Mouse (Mus musculus): ENCODE measurements around the gene Dnah11. TPM values are rescaled to one million over a fixed set of nuclear protein-coding genes. Genes with fewer than 3 reads are reported as not detected.

Gene Dnah11
- polyA plus RNA-seq, 1 experiment from 2014 or later, result 0.19 TPM

GRCm38 (mm10) chr12:118104520-118104919, 94.3 kb downstream of the Dnah11 start:
- H3K4me2 ChIP-seq (ENCODE audit: low read length), result no peak overlapping the region
- H3K27me3 ChIP-seq (ENCODE audit: control insufficient read depth, insufficient read depth, low read depth, low read length), result no peaks in the 10 kb centered on the region
- no peak overlapping the region for H3K27ac ChIP-seq (ENCODE audit: low read length)
- WGBS, result 67% methylated on average over 4 of the region's 4 CpGs
- H3K9ac ChIP-seq (ENCODE audit: low read depth, low read length), result no peak overlapping the region
- no peak for ATAC-seq
- no peaks in the 10 kb centered on the region for H3K4me1 ChIP-seq (ENCODE audit: control insufficient read depth, insufficient read depth, low read length)
- H3K9me3 ChIP-seq (replicated peaks; ENCODE audit: control insufficient read depth, low read length, poor library complexity, severe bottlenecking), result no peaks in the 10 kb centered on the region
- no peaks in the 10 kb centered on the region for H3K36me3 ChIP-seq (ENCODE audit: control insufficient read depth, insufficient read depth, low read length)
- no peak overlapping the region for H3K4me3 ChIP-seq (ENCODE audit: low read depth, low read length)

GRCm38 (mm10) chr12:118099694-118100093, 99.1 kb downstream of the Dnah11 start:
- WGBS, result 46% methylated on average over 5 of the region's 5 CpGs
- Histone ChIP-seq H3K4me1 (ENCODE audit: control insufficient read depth, insufficient read depth, low read length) (no peaks in the 10 kb centered on the region), H3K27ac (ENCODE audit: low read length) (no peak overlapping the region), H3K4me3 (ENCODE audit: low read depth, low read length) (no peak overlapping the region), H3K9me3 (replicated peaks; ENCODE audit: control insufficient read depth, low read length, poor library complexity, severe bottlenecking) (no peaks in the 10 kb centered on the region), H3K36me3 (ENCODE audit: control insufficient read depth, insufficient read depth, low read length) (no peaks in the 10 kb centered on the region), H3K9ac (ENCODE audit: low read depth, low read length) (no peak overlapping the region), H3K27me3 (ENCODE audit: control insufficient read depth, insufficient read depth, low read depth, low read length) (no peaks in the 10 kb centered on the region), H3K4me2 (ENCODE audit: low read length) (no peak overlapping the region)
- ATAC-seq, result no peak

GRCm38 (mm10) chr12:118098257-118098656, 100.6 kb downstream of the Dnah11 start:
- Histone ChIP-seq H3K27me3 (ENCODE audit: control insufficient read depth, insufficient read depth, low read depth, low read length) (no peaks in the 10 kb centered on the region), H3K4me1 (ENCODE audit: control insufficient read depth, insufficient read depth, low read length) (no peaks in the 10 kb centered on the region), H3K27ac (ENCODE audit: low read length) (no peak overlapping the region), H3K9ac (ENCODE audit: low read depth, low read length) (no peak overlapping the region), H3K9me3 (replicated peaks; ENCODE audit: control insufficient read depth, low read length, poor library complexity, severe bottlenecking) (no peaks in the 10 kb centered on the region), H3K4me2 (ENCODE audit: low read length) (no peak overlapping the region), H3K36me3 (ENCODE audit: control insufficient read depth, insufficient read depth, low read length) (no peaks in the 10 kb centered on the region), H3K4me3 (ENCODE audit: low read depth, low read length) (no peak overlapping the region)
- ATAC-seq, result no peak
- WGBS, result 92% methylated on average over 3 of the region's 3 CpGs

GRCm38 (mm10) chr12:118094946-118095345, 103.9 kb downstream of the Dnah11 start:
- no peak overlapping the region for H3K4me2 ChIP-seq (ENCODE audit: low read length)
- H3K36me3 ChIP-seq (ENCODE audit: control insufficient read depth, insufficient read depth, low read length), result no peaks in the 10 kb centered on the region
- H3K4me1 ChIP-seq (ENCODE audit: control insufficient read depth, insufficient read depth, low read length), result no peaks in the 10 kb centered on the region
- no peaks in the 10 kb centered on the region for H3K27me3 ChIP-seq (ENCODE audit: control insufficient read depth, insufficient read depth, low read depth, low read length)
- no peak overlapping the region for H3K27ac ChIP-seq (ENCODE audit: low read length)
- H3K9ac ChIP-seq (ENCODE audit: low read depth, low read length), result no peak overlapping the region
- ATAC-seq, result no peak
- no peaks in the 10 kb centered on the region for H3K9me3 ChIP-seq (replicated peaks; ENCODE audit: control insufficient read depth, low read length, poor library complexity, severe bottlenecking)
- H3K4me3 ChIP-seq (ENCODE audit: low read depth, low read length), result no peak overlapping the region
- WGBS, result 90% methylated on average over 4 of the region's 4 CpGs

- no peak overlapping the region for H3K9ac ChIP-seq (ENCODE audit: low read depth, low read length)
- 81% methylated on average over 1 of the region's 1 CpGs for WGBS
- no peaks in the 10 kb centered on the region for H3K27me3 ChIP-seq (ENCODE audit: control insufficient read depth, insufficient read depth, low read depth, low read length)
- no peaks in the 10 kb centered on the region for H3K36me3 ChIP-seq (ENCODE audit: control insufficient read depth, insufficient read depth, low read length)
- no peak overlapping the region for H3K4me3 ChIP-seq (ENCODE audit: low read depth, low read length)
- no peaks in the 10 kb centered on the region for H3K4me1 ChIP-seq (ENCODE audit: control insufficient read depth, insufficient read depth, low read length)
- H3K9me3 ChIP-seq (replicated peaks; ENCODE audit: control insufficient read depth, low read length, poor library complexity, severe bottlenecking), result no peaks in the 10 kb centered on the region
- no peak overlapping the region for H3K4me2 ChIP-seq (ENCODE audit: low read length)
- no peak overlapping the region for H3K27ac ChIP-seq (ENCODE audit: low read length)
- no peak for ATAC-seq
These were observed 113.6 kb downstream of the Dnah11 start for GRCm38 (mm10) chr12:118085291-118085690.

- no peaks in the 10 kb centered on the region for H3K36me3 ChIP-seq (ENCODE audit: control insufficient read depth, insufficient read depth, low read length)
- 80% methylated on average over 3 of the region's 3 CpGs for WGBS
- H3K4me3 ChIP-seq (ENCODE audit: low read depth, low read length), result no peak overlapping the region
- no peaks in the 10 kb centered on the region for H3K4me1 ChIP-seq (ENCODE audit: control insufficient read depth, insufficient read depth, low read length)
- no peak overlapping the region for H3K4me2 ChIP-seq (ENCODE audit: low read length)
- no peaks in the 10 kb centered on the region for H3K27me3 ChIP-seq (ENCODE audit: control insufficient read depth, insufficient read depth, low read depth, low read length)
- H3K27ac ChIP-seq (ENCODE audit: low read length), result no peak overlapping the region
- ATAC-seq, result no peak
- H3K9me3 ChIP-seq (replicated peaks; ENCODE audit: control insufficient read depth, low read length, poor library complexity, severe bottlenecking), result no peaks in the 10 kb centered on the region
- no peak overlapping the region for H3K9ac ChIP-seq (ENCODE audit: low read depth, low read length)
These were observed 114.0 kb downstream of the Dnah11 start for GRCm38 (mm10) chr12:118084806-118085205.

GRCm38 (mm10) chr12:118084134-118084533, 114.7 kb downstream of the Dnah11 start:
- H3K9me3 ChIP-seq (replicated peaks; ENCODE audit: control insufficient read depth, low read length, poor library complexity, severe bottlenecking), result no peaks in the 10 kb centered on the region
- no peak overlapping the region for H3K9ac ChIP-seq (ENCODE audit: low read depth, low read length)
- 67% methylated on average over 5 of the region's 5 CpGs for WGBS
- H3K27me3 ChIP-seq (ENCODE audit: control insufficient read depth, insufficient read depth, low read depth, low read length), result no peaks in the 10 kb centered on the region
- no peaks in the 10 kb centered on the region for H3K4me1 ChIP-seq (ENCODE audit: control insufficient read depth, insufficient read depth, low read length)
- ATAC-seq, result no peak
- H3K27ac ChIP-seq (ENCODE audit: low read length), result no peak overlapping the region
- no peak overlapping the region for H3K4me2 ChIP-seq (ENCODE audit: low read length)
- no peak overlapping the region for H3K4me3 ChIP-seq (ENCODE audit: low read depth, low read length)
- H3K36me3 ChIP-seq (ENCODE audit: control insufficient read depth, insufficient read depth, low read length), result no peaks in the 10 kb centered on the region

- ATAC-seq, result no peak
- H3K9me3 ChIP-seq (replicated peaks; ENCODE audit: control insufficient read depth, low read length, poor library complexity, severe bottlenecking), result no peaks in the 10 kb centered on the region
- H3K9ac ChIP-seq (ENCODE audit: low read depth, low read length), result no peak overlapping the region
- H3K4me2 ChIP-seq (ENCODE audit: low read length), result no peak overlapping the region
- H3K4me3 ChIP-seq (ENCODE audit: low read depth, low read length), result no peak overlapping the region
- H3K27me3 ChIP-seq (ENCODE audit: control insufficient read depth, insufficient read depth, low read depth, low read length), result no peaks in the 10 kb centered on the region
- 93% methylated on average over 6 of the region's 6 CpGs for WGBS
- H3K27ac ChIP-seq (ENCODE audit: low read length), result no peak overlapping the region
- H3K4me1 ChIP-seq (ENCODE audit: control insufficient read depth, insufficient read depth, low read length), result no peaks in the 10 kb centered on the region
- no peaks in the 10 kb centered on the region for H3K36me3 ChIP-seq (ENCODE audit: control insufficient read depth, insufficient read depth, low read length)
These were observed 118.4 kb downstream of the Dnah11 start for GRCm38 (mm10) chr12:118080441-118080840.

GRCm38 (mm10) chr12:118078434-118078989, 120.3 kb downstream of the Dnah11 start:
- no peak overlapping the region for H3K9ac ChIP-seq (ENCODE audit: low read depth, low read length)
- H3K9me3 ChIP-seq (replicated peaks; ENCODE audit: control insufficient read depth, low read length, poor library complexity, severe bottlenecking), result no peaks in the 10 kb centered on the region
- H3K27ac ChIP-seq (ENCODE audit: low read length), result no peak overlapping the region
- no peak for ATAC-seq
- no peak overlapping the region for H3K4me2 ChIP-seq (ENCODE audit: low read length)
- H3K4me3 ChIP-seq (ENCODE audit: low read depth, low read length), result no peak overlapping the region
- 82% methylated on average over 9 of the region's 9 CpGs for WGBS
- H3K27me3 ChIP-seq (ENCODE audit: control insufficient read depth, insufficient read depth, low read depth, low read length), result no peaks in the 10 kb centered on the region
- H3K36me3 ChIP-seq (ENCODE audit: control insufficient read depth, insufficient read depth, low read length), result no peaks in the 10 kb centered on the region
- H3K4me1 ChIP-seq (ENCODE audit: control insufficient read depth, insufficient read depth, low read length), result no peaks in the 10 kb centered on the region

Measured in midbrain, embryonic 16.5 days (tissue).